Mouse (Mus musculus): ENCODE measurements around the gene Arl10.

Gene Arl10

DNA sequence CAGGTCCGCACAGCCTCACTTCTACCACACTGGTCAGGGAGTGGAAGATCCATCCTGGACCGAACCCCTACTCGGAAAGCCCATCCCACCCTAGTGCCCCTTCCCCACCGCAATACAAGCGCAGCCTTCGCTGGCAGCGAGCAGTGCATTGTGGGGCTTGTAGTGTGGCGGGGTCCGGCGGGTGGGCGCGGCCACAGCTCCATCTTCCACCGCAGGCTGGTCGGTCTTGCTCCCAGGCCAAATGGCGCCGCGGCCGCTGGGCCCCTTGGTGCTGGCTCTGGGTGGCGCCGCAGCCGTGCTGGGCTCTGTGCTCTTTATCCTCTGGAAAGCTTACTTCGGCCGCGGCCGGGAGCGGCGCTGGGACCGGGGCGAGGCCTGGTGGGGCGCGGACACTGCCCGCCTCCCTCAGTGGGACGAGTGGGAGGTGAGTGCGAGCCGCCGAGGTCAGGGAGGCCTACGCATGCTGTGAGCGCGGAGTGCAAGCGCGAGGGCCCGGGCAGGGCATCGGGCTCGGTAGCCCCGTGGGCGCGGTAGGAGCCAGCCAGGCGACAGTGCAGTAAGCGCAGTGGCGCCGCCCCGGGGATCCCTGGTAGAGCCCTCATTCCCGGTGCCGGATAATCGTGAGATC lies at the start of gene Arl10:
Arl10 (plus strand) TSS at position 162 of the 628 bp plus-strand sequence.
- DNase-seq (ENCODE audit: low spot score): peak; percentile 59

DNA sequence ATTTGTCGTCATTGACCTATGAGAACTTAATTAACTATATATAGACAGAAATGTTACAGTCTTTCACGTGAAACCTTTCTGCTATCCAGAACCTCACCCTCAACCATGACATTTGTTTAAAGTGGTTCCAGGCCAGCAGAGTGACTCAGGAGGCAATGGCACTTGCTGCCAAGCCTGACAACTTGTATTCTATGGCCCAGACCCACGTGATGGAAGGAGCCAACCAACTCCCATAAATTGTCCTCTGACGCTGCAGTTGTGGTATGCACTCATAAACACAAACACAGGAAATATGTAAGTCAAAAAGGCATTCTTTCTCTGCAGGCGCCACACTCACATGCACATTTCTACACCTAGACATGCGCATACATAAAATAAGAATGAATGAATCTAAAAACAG lies 47.7 kb upstream of the Arl10 start:
- no peak for DNase-seq (ENCODE audit: low spot score)

DNA sequence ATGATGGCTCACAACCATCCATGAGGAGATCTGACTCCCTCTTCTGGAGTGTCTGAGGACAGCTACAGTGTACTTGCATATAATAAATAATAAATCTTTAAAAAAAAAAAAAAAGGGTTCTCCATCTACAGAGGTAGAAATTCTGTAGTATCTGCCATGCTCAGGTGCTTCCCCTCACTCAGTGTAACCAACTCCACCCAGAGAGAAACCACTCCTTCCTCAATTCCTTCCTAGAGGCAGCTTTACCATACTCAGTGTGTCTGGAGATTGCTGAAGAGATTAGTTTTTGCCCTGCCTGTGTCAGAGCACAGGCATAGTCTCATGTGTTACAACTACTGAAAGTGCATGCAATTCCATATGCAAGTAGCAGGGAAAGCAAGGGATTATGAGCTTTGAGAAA lies 42.7 kb upstream of the Arl10 start:
- DNase-seq (ENCODE audit: low spot score): no peak

DNA sequence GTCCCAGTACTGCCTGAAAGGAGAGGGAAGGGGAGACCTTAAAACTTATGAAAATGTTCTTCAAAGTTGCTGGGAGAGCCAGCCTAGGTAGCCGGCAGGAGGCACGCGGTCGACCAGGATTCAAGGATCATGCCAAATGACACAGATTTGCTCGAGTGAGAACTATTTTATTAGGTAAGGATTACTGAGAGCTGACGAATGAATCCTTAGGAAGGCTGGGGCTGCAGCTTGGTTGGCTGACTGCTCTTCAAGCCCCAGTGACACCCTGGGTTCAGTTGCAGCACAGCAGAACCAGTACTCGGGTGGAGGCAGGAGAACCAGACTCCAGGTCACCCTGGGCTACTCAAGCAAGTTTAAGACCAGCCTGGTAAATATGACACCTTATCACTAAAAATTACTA lies 26.8 kb upstream of the Arl10 start:
- DNase-seq (ENCODE audit: low spot score): no peak

DNA sequence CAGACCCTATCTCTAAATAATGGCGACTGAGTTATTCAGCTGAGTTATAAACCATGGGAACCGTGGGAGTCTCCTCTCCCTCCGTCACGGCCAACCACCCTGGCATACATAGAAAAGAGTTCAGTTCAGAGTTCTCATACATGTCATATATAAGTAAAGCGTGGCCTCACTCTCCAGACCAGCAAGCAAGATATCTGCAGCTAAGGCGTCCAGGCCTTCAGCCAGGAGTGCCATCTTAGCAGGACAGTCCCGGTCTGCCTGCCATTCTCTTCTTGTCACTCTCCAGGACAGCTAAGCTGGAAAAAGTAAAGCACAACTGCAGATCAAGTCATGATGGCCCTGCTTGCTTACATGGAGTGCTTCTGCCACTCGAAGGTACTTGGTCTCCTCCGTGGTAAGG lies 18.6 kb upstream of the Arl10 start:
- DNase-seq (ENCODE audit: low spot score): no peak

DNA sequence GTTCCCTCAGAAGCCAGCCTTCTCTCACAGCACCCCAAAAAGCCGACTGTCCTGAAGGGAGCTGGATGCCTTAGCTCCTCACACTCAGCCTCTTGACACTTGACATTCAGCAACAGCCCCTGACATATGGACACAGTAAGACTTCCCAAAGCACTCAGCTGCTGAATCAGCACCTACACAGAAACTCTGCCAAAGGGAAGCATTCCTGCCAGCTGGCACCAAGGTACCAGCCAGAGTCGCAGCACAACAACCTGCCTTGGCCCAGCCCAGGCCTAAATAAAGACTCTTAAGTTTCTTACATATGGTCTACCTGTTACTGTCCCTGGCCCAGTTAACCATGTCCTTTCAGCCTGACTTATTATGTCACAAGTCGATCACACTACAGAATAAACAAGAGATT lies 18.0 kb upstream of the Arl10 start:
- DNase-seq (ENCODE audit: low spot score): no peak

DNA sequence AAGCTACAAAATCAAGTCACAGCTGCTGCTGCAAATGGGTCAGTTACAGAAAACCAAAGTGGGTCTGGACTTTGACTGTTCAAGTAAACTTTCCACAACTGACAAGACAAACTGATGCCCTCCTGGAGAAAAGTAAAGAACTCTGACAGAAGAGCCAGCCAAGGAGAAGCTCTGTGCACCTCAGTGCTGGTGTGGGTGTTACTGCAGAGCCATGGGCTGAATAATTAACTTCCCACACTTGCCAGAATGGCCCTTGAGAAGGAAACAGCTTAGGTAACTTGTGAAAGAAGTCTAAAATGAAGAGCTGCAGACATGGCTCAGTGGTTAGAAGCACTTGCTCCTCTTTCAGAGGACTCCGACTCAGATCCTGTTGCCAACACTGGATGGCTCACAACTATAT lies 17.2 kb upstream of the Arl10 start:
- DNase-seq (ENCODE audit: low spot score): no peak

DNA sequence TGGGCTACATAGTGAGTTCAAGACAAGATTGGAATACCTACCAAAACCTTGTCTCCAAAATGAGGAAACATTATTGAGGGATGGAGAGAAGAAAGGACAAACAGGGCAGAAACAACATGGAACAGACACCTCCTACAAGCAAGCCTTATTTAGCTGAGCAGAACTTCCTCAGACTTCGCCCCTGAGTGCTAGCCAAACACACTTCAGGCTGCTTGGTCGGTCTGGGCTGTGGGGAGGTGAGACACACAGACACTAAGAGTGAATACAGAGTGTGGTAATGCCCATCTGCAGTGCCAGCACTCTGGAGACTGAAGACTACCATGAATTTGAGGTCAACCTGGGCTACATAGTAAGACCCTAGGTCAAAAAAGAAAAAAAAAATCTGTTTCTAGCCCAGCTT lies 15.2 kb upstream of the Arl10 start:
- DNase-seq (ENCODE audit: low spot score): no peak

DNA sequence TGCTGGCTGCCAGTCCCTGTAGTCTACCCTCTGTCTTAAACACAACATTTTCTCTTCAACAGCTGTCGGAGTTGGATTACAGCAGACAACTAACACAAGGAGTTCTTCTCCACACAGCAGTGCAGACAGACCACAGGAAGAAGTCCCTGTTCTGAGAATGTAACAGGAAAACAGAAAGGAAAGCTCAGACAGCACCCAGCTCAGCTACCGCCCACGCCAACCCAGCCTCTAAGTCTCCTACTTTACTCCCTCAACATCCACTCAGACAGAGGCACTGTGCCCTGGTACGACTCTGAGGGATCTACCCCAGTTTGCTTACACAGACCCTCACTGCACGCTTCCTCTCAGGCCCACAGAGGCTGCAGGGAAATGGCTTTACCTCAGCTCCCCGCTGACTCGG lies 14.2 kb upstream of the Arl10 start:
- DNase-seq (ENCODE audit: low spot score): no peak

DNA sequence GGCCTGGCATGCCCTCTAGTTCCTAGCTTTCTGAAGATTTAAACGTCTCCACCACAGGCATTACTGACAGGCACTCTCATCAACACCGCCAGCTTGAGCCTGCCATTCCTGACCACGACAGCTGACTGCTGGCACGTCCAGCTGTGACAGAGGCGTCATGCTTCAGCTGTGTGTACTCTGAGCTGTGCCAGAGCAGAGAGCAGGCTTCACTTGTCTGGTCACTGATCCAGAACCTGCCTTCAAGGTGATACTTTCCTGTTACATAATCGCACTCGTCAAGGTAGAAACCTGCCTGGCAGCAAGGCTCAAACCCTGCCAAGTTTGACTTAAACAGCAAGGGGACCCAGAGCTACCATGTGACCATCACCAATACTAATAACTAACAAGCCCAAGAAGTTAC lies 12.3 kb upstream of the Arl10 start:
- DNase-seq (ENCODE audit: low spot score): no peak

DNA sequence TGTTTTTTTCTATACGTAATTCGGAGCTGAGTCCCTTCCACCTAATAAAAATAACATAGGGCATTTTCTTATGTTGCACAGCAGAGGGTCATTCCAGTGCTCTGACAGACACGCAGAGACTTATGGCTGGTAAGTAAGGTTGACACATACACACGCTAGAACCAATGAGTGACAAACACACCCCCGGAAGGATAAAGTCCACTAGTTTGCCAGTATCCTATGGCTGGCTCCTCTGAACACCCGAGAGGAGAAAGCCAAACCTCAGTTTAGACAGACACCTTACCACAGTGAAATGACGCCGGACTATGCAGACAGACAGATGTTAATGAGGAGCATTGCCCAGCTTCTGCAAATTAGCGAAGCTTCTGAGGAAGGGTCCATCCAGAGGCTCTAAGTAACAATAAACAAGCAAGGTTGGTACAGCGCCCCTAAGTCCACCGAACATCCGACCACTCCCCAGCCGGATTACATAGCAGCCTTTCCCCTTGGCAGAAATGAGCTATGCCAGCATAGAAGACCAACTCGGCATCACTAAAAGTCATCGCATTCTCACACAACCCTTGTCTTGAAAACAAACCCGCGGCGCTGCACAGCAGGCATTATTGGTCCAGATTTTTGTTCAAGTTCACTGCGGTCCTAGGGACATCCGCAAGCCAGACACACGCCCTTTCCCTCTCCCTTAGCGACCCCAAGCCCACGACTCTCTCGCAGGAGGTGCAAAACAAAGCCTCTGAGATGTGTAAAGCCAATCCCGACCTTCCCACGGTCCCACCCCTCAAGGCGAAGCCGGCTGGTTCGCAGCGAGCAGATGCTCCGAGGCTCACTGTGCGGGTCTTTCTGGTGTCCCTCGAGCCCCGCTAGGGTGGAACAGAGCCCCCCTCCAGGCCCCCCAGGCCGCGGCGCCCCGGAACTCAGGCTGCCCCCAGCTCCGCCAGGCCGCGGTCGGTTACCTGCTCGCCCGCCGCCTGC lies 10.3 kb upstream of the Arl10 start:
- no peak for DNase-seq (ENCODE audit: low spot score)

DNA sequence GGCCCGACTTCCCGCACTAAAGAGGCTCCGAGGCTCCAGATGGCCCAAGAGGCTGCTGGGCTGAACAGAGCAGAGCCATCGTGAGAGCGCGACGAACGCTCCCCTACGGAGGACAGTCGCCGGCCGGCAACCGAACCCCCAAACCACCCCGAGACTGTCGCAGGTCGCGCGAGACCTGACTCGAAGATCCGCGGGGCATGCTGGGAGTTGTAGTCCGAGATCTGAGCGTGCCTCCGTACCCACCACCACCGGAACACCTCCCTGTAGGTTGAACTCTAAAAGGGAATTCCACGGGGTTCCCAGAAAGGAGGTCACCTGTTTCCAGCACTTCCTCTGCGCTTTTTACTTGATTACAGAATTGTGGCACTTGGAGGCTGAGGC lies 9.6 kb upstream of the Arl10 start, which contains the start of gene 4833439L19Rik:
4833439L19Rik (minus strand) TSS at position 235 of the 381 bp plus-strand sequence.
- peak; percentile 75 for DNase-seq (ENCODE audit: low spot score)

DNA sequence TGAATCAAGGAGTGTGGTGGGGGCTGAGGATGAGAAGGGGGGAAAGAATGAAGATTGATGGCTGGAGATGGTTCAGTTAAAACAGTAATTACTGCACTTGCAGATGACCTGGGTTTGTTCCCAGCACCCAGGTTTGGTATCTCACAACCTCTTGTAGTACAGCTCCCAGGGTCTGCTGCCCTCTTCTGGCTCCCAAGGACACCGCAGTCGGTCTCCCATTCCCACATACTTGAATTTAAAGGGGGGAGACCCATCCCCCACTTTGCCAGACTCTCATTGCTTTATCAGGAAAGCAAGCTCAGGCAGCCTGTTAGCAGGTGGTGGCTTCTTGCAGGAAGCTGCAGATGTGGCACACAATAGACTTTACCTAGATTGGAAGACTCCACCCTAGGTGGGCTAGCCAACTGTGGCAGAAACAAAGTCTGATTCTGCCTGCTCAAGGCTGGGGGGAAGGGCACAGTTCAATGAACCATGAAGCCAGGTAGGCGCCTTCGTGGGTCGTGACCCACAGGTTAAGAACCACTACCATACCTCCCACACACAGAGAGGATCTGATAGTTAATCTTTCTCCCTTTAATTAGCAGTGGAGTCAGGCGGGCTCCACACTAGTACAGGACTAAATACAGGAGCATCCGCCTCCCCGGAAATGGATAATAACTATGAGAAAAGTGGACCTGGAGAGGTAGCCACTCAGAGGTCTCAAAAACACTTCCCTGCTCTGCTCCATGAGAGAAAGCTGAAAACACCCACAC lies 9.0 kb upstream of the Arl10 start:
- no peak for DNase-seq (ENCODE audit: low spot score)

DNA sequence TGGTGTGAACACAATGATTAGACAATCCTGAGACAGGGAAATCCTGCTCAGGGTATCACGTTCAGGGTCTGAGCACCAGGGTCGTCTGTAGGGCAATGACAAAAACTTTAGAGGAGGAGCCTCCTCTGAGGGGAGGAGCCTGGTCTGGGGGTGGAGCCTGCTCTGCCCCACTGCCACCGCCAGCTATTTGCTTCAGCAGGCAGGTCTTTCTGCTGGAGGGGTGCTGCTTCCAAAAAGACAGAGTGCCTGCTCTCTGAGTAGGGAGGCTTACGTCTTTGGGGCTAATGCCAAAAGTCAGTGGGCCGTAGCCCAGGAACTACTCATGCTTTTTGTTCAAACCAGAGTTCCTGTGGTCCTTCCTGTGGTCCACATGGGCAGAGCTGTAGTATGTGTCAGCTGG lies 6.4 kb upstream of the Arl10 start:
- no peak for DNase-seq (ENCODE audit: low spot score)

DNA sequence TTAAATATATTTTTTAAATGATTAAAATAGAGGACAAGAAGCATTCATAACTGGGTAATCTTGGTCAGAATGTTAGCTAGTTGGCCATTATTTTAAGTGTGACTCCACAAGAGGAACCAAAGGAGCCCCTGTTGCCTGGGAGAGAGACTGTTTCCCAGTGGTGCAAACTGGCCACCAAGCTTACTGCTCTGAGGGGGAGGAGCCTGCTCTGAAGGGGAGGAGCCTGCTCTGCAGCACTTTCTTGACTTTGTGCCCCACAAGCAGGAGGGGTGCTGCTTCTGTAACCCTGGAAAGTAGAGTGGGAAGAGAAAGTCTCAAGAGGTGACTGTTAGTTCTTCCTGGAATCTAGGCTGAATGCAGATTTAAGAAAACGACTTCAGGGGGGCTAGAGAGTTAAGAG lies 5.5 kb upstream of the Arl10 start:
- no peak for DNase-seq (ENCODE audit: low spot score)

DNA sequence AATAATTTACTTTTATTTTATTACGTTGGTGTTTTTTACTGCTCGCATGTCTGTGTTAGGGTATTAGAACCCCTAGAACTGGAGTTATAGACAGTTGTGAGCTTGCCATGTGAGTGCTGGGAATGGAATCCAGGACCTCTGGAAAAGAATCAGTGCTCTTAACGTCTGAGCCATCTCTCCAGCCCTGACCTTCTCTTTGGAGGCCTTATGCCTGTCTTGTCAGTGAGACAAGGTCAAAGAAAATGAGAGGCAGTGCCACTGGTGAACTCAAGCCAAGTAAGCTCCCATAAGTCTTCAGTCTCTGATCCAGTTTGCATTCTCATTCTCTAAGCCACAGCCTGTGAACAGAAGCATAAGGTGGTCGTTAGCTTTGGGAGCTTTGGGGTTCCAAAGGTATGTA lies 4.1 kb upstream of the Arl10 start:
- DNase-seq (ENCODE audit: low spot score): no peak

DNA sequence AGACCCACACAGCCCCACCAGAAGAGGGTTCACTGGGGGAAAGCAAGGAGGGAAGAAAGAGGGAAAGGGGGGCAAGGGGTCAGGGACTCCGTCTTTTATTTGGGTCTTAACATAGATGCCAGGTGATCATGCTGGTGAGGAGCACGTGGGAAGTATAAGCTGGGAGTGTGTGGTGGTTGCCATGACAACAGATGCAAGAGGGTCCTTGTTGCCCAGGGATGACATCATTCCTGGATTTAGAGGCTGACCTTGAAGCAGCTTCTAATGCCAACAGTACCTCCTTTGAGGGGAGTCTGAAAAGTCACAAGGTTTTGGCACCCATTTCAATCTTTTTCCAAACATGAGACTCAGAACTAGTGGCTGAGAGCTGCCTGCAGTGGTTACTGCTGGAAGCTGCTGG lies 3.2 kb upstream of the Arl10 start:
- no peak for DNase-seq (ENCODE audit: low spot score)

DNA sequence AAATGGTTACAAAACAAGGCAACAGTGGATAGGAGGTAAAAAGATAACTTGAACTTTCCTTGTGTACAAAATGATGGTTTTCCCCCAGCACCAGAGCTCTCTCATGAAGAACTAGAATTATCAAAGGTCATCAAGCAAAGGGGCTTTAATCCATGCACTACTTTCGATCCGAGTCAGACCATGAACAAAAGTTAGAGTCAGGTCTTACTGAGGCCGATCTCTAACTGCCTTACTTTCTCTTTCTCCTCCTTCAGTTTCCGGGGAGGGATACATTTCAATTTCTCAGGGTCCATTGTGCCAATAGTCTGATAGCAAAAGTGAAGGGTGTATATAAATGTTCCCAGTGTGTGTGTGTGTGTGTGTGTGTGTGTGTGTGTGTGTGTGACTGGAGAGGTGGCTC lies 2.2 kb upstream of the Arl10 start:
- DNase-seq (ENCODE audit: low spot score): no peak

DNA sequence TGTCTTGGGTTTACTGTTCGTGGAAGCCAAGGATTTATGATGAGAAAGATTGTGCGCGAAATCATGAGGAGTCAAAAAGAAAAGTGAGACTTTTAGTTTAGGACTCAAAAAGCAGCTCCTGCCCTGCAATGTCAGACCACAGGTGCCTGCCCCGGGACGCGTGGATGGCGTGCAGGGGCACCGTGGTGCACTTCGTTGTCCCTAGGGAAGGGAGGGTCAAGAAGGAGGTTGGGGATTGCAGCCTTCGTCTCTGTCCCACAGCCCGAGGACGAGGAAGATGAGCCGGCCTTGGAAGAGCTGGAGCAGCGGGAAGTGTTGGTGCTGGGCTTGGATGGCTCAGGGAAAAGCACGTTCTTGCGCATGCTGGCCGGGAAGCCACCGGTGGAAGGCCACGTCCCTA lies 674 bp downstream of the Arl10 start:
- DNase-seq (ENCODE audit: low spot score): no peak

DNA sequence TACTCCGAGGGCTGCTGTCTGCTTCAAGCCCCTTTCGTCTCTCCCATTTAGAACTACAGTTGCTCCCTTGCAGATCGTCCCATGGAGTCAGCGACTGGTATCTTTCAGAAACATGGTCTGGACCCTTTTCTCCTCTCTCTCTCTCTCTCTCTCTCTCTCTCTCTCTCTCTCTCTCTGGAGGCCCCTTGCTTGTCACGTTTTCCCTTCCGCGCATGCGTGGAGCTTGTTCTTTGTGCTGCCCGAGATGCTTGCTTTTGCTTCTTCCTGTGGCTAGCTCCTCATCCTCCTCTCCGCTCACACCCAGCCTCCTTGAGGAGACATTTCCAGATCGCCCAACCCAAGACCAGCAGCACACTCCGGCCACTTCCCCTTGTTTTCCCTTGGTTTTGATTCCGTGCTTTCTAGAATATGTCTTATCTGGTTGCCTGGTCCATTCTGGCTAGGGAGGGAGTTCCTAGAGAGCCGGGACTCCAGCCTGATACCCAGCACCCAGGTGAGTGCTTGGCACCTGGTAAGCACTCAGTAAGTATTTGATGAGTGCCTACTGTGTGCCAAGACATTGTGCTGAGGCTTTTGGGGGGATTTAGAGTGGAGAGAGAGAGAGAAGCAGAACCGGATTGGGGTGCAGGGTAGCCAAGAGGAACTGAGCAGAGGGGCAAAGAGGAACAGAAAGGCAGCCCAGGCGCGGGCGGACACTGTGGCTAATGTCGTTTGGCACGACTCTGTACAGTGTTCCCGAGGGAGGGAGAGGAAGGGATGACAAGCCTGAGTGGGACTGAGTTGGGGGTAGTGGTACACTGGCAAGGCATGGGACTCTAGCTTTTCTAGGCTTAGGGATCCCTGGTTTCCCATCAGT lies 3.1 kb downstream of the Arl10 start:
- no peak for DNase-seq (ENCODE audit: low spot score)

DNA sequence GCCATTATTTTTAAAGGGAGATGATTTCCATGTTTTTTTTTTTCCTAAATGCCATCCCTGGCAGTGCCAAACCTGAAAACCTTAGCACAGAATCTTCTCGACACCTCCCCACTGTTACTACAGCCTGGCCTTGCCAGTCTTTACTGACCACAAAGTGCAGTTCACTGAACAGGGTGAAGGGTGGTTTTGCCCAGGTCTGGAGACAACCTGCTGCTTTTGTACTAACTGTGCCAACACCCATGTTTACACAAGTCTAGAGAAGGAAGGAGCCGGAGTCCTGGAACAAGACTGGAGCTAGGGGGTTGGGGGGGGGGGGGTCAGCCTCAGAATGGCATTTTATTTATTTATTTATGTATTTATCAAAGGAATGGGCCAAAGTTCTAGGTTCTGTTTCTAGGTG lies 6.6 kb downstream of the Arl10 start:
- no peak for DNase-seq (ENCODE audit: low spot score)

DNA sequence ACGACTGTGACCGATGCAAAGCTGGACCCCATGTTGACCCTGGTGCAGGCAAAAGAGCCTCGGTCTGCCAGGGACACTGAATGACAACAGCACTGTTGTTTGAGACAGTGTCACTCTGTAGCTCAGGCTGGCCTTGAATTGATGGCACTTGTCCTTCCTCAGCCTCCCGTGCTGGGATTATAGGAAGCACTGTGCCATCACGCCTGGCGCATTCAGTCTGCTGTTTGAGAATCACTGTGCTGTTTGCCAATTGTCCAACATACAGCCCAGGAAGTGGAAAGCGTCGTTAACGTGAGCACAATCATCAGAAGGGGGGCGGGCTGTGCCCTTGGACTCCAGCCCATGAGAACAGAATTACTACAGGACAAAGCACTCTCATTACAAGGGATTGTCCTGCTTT lies 7.3 kb downstream of the Arl10 start:
- no peak for DNase-seq (ENCODE audit: low spot score)
